Mouse (Mus musculus) cerebellum, adult 2 months (tissue): ENCODE measurements around the gene Gfi1.

Experiments
- CTCF ChIP-seq: fragments of 200-500 bp; IDR thresholded peaks from 2 replicates; pipeline ENCODE4 v1.5.1; 2011; ENCODE audit warnings: low read depth, mild to moderate bottlenecking, control low read depth, low read length, moderate library complexity, borderline replicate concordance; ENCODE audit not compliant: insufficient read depth
- POLR2A ChIP-seq: fragments of 200-500 bp; IDR thresholded peaks from 2 replicates; pipeline ENCODE4 v1.6.1; 2011; ENCODE audit warnings: low read length, control low read depth, borderline replicate concordance; ENCODE audit not compliant: insufficient read depth

DNA sequence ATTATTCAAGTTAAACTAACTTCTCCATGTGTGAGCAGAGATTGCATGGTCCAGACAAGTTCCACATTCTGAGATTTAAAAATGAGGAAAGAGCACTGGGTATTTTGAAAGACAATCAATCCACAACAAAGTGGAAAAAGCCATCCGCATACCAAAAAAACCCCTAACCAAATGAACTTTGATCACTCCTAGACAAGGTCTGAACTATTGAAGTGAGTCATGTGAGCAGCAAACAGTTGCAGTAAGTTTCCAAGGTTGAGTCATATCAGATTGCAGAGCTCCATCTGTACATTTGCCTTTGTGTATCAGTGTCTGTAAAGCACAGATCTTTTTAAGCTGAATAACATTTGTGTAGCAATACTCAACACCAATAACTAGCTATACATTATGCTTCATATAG, 28.9 kb upstream of the Gfi1 start:
- TF ChIP-seq POLR2A (no peak), CTCF (no peak)
